Mouse (Mus musculus): ENCODE results near the gene Abhd14b.

Gene Abhd14b

DNA sequence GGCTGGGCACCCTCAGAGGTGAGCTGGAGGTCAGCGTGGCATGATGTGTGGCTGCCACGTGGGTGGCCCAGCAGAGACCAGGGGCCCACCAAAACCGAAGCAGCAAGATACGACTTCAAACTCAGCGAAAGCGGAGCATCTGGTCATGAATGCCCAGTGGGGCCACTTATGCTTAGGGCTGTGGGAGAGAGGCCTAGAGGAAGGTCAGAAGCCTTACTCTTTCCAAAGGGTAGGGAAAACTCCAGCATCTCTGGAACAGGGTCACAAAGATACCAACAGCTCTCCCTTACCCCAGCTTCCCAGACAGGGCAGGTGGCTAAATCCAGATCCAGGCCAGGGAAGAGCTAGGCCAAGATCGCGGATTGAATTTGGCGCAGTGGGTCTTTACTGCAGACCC, 9.9 kb downstream of the Abhd14b start:
- no peak for ATAC-seq (ENCODE audit: insufficient number of reproducible peaks, low FRiP score, low TSS enrichment)

DNA sequence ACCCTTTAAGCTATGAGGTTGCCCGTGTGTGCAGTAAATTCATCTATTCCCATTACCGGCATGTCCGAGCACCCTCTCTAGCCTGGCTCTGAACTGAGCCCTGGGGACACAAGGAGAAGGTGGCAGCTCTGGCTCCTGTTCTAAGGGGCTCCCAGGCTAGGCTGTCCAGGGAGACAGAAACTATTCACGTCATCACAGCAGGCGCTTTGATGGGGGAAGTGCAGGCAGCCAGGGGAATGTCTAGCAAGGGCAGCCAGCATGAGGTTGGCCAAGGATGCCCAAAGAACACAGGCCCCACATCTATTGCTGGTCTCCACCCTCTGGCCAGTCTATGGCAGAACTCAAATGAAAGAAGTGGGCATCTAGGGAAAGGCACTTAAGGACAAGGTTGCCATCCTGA, 10.7 kb downstream of the Abhd14b start:
- no peak for ATAC-seq (ENCODE audit: insufficient number of reproducible peaks, low FRiP score, low TSS enrichment)

DNA sequence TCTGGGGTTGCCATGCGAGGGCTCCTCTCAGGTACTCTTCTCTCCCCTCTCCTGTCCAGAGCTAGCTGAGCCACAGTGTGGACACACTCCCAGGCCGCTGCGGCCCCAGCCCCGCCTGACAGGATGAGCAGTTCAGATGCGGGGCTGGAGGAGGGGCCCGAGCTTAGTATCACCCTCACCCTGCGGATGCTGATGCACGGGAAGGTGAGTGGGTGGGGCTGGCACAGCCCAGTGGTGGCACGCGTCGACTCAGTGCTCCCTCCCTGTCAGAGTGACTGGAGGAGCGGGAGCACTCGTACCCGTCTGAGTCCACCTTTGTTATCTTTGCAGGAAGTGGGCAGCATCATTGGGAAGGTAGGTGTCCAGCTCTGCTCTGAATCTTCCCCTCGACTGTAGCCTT, 12.7 kb downstream of the Abhd14b start:
- ATAC-seq (ENCODE audit: insufficient number of reproducible peaks, low FRiP score, low TSS enrichment), result peak; percentile 1; the same call in 1 of the 2 replicates

- peak; percentile 22; the same call in 1 of the 2 replicates for ATAC-seq (ENCODE audit: insufficient number of reproducible peaks, low FRiP score, low TSS enrichment)
Observed at GRCm38 (mm10) chr9:106460401-106461025, 13.3 kb downstream of the Abhd14b start.

GRCm38 (mm10) chr9:106461026-106461415, 13.8 kb downstream of the Abhd14b start:
- no peak for ATAC-seq (ENCODE audit: insufficient number of reproducible peaks, low FRiP score, low TSS enrichment)

- ATAC-seq (ENCODE audit: insufficient number of reproducible peaks, low FRiP score, low TSS enrichment), result no peak
Observed at GRCm38 (mm10) chr9:106461641-106462429, 14.6 kb downstream of the Abhd14b start.

DNA sequence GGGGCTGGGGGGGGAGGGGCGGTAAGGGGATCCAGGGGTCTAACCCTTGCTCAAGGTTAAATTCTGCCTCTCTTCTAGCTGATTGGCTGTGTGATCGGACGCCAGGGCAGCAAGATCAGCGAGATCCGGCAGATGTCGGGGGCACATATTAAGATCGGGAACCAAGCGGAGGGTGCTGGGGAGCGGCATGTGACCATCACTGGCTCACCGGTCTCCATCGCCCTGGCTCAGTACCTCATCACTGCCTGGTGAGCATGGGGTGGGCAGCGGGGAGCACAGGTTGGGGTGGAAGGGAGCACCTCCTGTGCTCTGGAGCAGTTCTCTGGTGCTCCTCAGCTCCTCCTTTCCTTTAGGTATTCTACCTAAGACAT, 15.2 kb downstream of the Abhd14b start:
- ATAC-seq (ENCODE audit: insufficient number of reproducible peaks, low FRiP score, low TSS enrichment), result no peak

- ATAC-seq (ENCODE audit: insufficient number of reproducible peaks, low FRiP score, low TSS enrichment), result peak; percentile 41; the same call in 1 of the 2 replicates
Observed at GRCm38 (mm10) chr9:106463122-106464063, 16.1 kb downstream of the Abhd14b start.

GRCm38 (mm10) chr9:106464751-106465541, 17.7 kb downstream of the Abhd14b start:
- peak; percentile 63 for ATAC-seq (ENCODE audit: insufficient number of reproducible peaks, low FRiP score, low TSS enrichment)

DNA sequence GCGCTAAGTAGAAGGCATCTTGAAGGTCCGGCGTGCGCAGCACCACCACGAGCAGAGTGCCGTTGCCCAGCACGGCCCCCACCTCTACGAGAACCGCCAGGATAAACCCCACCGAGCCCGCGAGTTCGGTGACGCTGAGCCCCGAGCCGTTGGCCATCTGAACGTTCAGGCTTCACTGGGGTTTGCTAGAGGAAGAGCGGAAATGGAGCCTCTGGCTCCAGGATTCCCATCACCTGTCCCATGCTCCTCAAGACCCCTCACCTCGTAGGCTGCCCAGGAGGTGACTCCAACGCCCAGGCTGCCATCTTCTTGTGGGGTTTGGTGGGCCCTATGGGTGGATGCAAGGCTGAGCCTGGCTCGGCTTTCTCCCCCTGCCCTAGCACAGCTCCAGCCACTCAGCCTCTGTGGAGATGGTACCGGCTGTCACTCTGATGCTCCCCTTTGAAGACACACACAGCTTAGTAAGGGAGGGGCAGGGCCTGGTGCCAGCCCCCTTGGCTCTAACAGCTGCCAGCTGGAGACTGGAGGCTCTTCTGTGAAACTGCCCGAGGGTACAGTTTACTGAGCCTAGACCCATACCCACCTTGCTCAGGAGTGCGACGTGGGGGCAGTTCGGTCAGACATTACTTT, 18.4 kb downstream of the Abhd14b start, which contains the start of gene Gpr62:
Gpr62 (minus strand) TSS at position 368 of the 630 bp plus-strand sequence.
- ATAC-seq (ENCODE audit: insufficient number of reproducible peaks, low FRiP score, low TSS enrichment), result no peak

DNA sequence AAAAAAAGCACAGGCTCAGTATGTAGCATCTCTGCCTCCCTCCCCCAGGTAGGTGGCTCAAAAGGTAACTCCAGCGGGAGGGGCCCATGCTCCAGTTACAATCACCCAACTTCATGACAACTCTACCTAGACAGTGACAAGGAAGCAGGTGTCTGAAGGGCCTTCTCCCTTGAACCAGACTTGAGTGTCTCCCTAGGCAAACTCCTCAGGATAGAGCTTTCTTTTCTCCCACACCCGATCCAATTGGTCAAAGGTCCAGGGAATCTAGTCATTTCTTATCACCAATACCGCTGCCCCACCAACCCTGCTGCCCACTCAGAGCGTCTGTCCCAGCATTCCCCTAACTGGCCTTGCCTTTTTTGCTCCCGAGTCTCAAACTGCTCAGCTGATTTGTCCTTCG, 19.5 kb downstream of the Abhd14b start:
- ATAC-seq (ENCODE audit: insufficient number of reproducible peaks, low FRiP score, low TSS enrichment), result no peak

DNA sequence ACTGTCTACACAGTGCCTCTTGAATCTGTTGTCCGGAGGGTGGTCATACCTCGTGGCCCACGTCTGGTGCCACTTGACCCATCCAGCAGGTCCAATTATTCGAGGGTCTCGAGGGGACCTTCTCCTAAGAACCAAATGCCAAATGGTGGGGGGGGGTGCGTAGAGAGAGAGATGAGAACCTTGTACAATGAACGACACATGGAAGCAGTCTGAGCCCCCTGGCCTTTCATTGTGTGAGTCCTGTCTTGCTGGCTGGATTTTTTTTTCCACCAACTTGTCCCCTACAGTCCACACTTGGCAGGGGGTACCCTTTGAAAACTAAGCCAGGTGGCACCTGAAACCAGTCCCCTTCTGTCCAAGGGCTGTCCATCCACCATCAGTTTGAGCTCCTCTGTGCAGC, 20.5 kb downstream of the Abhd14b start:
- no peak for ATAC-seq (ENCODE audit: insufficient number of reproducible peaks, low FRiP score, low TSS enrichment)

DNA sequence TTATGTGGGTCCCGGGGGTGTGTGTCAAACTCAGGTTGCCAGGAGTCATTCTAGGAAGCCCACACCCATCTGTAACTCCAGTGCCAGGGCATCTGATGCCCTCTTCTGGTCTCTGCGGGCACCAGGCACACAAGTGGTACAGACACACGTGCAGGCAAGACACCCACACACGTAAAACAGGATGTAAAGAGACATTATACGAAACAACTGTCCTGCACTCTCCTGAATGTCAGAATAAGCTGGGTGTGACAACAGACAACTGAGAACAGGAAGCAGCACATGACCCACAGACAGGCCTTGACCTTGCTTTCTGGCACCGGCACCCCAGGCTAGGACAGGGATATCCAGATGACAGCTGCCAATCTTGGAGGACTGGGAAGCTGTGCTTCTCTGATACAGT, 22.1 kb downstream of the Abhd14b start:
- ATAC-seq (ENCODE audit: insufficient number of reproducible peaks, low FRiP score, low TSS enrichment), result no peak

DNA sequence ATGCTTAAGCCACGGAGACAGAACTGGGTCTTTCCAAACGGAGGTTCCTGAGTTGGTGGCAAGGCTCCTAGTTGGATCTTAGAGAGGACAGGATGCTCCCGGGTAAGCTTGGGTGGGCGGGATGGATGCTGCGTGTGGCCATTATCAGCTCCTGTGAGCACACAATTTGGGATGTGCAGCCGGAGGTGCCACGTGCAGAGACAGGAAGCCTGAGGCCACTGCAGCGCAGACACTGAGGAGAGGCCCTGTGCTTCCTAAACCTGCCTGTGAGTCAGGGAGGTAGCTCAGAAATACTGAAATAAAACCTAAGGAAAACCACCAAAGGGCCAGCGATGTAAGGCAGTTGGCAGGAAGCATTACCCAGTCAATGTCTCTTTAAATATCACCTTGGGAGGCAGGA, 22.5 kb downstream of the Abhd14b start:
- no peak for ATAC-seq (ENCODE audit: insufficient number of reproducible peaks, low FRiP score, low TSS enrichment)

DNA sequence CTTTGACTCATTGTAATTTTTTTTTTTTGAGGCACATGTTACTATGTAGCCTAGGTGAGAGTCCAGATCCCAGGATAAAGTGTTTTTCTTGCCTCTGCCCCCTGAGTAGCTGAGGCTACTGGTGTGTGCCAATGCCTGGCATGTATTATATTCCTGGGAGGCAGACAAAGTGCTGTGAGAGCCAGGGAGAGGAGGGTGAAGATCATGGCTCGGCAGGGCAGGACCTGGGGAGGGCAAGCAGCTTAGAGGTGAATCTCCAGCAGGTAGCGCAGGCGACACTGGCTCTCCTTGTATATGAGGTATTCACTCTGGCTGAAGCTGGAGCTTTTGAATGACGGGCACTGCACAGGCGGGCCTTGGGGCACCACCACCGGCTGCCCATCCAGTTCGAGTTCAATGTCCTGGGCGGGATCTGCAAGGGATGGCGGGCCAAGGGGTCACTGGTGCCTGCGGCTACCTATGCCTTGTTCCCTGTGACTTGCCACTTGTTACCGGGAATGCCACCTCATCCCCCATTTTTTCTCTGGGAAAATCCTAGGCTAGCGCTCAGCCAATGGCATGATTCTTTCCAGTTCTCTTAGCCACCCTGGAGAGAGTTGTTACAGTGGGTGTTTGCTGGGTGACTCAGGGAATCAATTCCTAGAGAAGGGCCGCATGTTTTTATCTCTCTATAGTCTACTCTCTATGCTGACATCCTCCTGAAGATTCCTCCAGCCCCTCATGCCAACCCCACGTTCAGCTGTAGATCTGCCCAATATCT, 23.9 kb downstream of the Abhd14b start:
- no peak for ATAC-seq (ENCODE audit: insufficient number of reproducible peaks, low FRiP score, low TSS enrichment)

- no peak for ATAC-seq (ENCODE audit: insufficient number of reproducible peaks, low FRiP score, low TSS enrichment)
Observed at GRCm38 (mm10) chr9:106471892-106472291, 24.6 kb downstream of the Abhd14b start.

GRCm38 (mm10) chr9:106472321-106472720, 25.1 kb downstream of the Abhd14b start:
- ATAC-seq (ENCODE audit: insufficient number of reproducible peaks, low FRiP score, low TSS enrichment), result no peak

GRCm38 (mm10) chr9:106473081-106473752, 26.0 kb downstream of the Abhd14b start:
- ATAC-seq (ENCODE audit: insufficient number of reproducible peaks, low FRiP score, low TSS enrichment), result no peak
